Mouse (Mus musculus) testis, postnatal 10 days (tissue): ENCODE data around the gene Srms.

Source experiments
- DNase-seq: peaks from one replicate; pipeline ENCODE4 v3.0.0; 2021; ENCODE audit warnings: low spot score

The Srms gene

GRCm38 (mm10) chr2:181213021-181213445, at the start of gene Srms:
Srms (minus strand) TSS chr2:181213185.
- no peak for DNase-seq

DNA sequence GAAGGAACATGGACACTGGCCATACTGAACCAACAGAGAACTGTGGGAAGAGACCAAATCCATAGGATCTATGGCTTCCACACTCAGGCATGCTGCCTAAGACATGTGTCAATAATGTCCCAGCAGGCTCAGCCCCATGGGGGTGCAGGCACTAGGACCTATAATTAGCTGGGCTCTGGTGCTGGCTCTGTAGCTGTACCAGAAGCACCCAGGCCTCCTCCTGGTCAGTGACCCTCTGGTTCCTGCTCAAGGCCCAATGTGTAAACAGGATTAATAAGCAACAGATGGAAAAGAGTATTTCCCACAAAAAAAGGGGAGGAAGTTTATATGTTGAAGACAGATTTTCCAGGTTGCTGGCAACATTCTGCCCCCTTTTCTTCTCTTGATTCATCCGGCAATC, 40.3 kb upstream of the Srms start:
- no peak for DNase-seq

GRCm38 (mm10) chr2:181251841-181252240, 38.9 kb upstream of the Srms start:
- no peak for DNase-seq

DNA sequence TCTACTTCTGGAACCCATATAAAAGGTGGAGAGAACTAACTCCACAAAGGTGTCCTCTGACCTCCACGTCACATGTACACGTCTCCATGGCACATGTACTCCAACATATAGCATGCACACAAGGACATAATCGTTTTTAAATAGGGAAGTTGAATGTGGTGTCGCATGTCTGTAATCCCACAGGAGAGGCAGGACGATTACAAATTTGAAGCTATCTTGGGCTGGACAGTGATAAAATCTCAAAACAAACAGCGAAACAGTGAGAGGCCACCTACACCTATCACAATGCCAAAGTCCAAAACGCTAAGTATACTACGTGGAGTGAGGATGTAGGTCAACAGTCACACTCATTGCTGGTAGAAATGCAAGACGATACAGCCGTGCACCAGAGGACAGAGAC, 36.2 kb upstream of the Srms start:
- DNase-seq, result no peak

GRCm38 (mm10) chr2:181245031-181245430, 32.0 kb upstream of the Srms start:
- DNase-seq, result no peak

- peak; percentile 38 for DNase-seq
Observed at GRCm38 (mm10) chr2:181243706-181244394, 30.9 kb upstream of the Srms start.

DNA sequence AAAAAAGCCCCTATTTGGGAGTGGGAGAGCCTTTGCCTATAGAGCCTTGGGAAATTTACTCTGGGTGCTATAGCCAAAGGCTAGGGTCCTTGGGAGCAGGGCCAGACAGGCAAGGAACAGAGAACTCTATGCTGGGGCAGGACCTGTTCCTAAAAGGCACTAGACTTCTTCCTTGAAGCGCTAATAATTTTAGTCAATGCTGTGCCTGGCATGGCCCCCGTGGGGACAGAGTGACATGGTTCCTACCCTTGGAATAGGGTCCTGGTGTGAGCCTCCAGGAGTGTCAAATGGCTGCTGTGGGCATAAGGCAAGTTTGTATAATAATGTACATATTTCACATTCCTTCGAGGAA, 29.3 kb upstream of the Srms start:
- peak; percentile 38 for DNase-seq

GRCm38 (mm10) chr2:181241602-181242313, 28.8 kb upstream of the Srms start, which contains the start of gene Helz2:
Helz2 (minus strand) TSS chr2:181242027.
- DNase-seq, result peak; percentile 46

DNA sequence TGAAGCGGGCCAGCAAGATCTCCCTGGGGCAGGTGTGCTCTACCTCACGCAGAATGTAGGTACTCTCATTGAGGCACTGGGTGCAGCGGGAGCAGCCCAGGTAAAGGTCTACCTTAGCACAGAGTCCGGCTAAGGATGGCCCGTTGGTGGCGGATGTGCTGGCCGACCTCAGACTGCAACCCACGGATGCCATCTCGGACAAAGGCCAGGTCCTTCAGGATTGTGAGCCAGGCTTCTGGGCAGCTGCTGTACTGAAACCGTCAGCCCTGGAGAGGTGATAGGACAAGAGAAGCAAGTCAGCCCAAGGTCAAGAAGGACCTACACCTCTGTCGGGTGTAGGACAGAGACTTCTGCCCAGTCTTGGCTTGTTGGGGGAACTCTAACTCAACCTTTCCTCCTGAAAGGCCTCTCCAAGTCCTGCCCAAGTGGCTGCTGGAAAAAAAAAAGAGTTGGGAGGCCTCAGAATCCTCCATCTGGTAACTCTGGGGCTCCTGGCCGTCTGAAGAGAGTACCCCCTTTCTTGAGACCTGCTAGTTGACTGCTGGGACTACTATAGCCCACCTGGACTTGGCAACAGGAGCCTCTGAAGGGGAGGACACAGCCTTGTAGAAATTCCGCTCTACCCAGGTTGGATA, 27.9 kb upstream of the Srms start:
- no peak for DNase-seq

GRCm38 (mm10) chr2:181239261-181239660, 26.3 kb upstream of the Srms start:
- DNase-seq, result no peak

DNA sequence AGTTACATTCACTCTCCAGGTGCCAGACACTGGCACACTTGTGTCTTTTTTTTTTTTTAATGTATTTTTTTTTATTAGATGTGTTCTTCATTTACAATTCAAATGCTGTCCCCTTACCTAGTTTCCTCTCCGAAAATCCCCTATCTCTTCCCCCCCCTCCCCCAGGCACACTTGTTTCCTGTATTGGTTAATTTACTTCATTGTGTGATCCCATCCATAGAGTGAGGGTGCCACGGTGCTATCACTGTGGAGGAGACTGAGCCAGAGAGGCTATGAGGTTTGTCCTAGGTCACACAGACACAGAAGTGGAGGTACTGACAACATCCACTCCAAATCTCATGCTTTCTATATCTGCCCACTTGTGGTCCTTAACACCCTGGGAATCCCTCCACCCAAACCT, 25.9 kb upstream of the Srms start:
- DNase-seq, result no peak

GRCm38 (mm10) chr2:181238091-181238610, 25.2 kb upstream of the Srms start:
- DNase-seq, result peak; percentile 43

DNA sequence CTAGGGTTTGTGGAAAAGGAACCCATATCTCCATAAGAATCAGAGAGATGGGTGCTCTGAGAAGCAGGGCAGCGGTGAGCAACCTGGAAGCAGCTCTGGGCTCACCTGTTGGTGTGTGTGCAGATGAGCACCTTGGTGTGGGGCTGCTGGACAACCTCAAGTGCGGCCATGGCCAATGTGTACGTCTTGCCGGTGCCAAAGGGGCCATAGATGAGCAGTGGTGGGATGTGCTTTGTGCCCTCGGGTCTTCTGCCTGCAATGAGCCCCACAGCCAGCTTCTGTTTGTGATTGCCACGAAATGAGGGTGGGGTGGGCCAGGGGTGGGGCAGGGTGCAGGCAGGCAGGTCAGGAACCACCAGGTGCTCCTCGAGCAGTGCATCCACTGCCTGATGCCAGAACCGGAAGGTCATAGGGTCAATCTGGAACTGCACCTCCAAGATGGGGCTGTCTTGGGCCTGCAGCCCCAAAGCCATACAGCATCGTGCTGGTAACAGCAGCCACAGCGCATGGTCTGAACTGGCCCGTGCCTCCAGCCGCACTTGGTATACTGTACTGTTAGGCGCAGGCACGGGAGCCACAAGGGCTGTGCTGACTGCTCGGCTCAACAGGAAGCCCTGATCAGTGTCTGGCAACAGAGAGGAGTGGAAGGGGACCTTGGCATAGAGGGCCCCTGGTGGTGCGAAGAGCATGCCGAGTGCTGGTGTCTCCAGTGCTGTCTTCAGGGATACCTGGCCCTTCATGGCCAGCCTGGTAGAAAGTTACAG, 24.4 kb upstream of the Srms start:
- DNase-seq, result no peak

GRCm38 (mm10) chr2:181235681-181236566, 22.9 kb upstream of the Srms start:
- DNase-seq, result no peak

GRCm38 (mm10) chr2:181234680-181235079, 21.7 kb upstream of the Srms start:
- no peak for DNase-seq

GRCm38 (mm10) chr2:181233443-181233842, 20.5 kb upstream of the Srms start:
- no peak for DNase-seq

DNA sequence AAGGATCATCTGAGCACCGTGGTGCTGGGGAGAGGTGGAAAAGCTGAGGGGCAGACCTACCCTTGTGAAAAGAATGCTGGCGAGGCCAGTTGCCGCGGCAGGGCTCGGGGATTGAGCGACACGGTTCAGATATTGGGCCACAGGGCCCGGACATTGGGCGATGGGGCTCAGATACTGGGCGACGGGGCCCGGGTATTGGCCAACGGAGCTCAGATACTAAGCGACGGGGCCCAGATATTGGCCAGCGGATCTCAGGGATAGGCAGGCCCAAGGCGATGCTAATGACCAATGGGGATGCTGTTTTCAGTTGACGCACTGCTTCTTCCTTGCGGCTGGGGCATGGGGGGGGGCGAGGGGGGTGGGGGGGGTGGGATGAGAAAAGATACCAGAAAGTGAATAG, 18.2 kb upstream of the Srms start:
- DNase-seq, result no peak

- DNase-seq, result no peak
Observed at GRCm38 (mm10) chr2:181228335-181228734, 15.3 kb upstream of the Srms start.

DNA sequence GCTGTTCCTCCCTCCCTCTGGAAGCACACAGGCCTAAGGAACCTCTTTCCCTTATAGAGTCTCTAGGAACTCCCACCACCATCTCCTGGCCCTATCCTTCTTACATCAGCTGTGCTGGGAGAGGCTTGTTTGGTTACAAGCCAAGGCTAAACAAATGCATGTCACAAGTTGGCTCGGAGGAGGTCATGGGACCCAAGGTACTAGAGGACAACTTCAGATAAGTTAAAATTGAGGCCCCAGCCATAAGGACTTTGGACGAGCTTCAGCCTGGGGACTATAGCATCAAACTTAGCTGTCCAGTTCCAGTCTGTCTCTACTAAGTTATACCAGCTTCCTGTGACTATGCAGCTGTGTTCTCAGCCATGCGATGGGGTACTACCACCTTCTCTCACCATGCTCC, 14.1 kb upstream of the Srms start:
- no peak for DNase-seq

- no peak for DNase-seq
Observed at GRCm38 (mm10) chr2:181224994-181225393, 12.0 kb upstream of the Srms start.

- no peak for DNase-seq
Observed at GRCm38 (mm10) chr2:181220361-181220760, 7.4 kb upstream of the Srms start.
